Mouse (Mus musculus) brain, embryonic 14.5 days (tissue): ENCODE measurements around the gene Slc26a1. TPM values are rescaled to one million over a fixed set of nuclear protein-coding genes. Genes with fewer than 3 reads are reported as not detected.

Experiments used
- DNase-seq: peaks from one replicate; pipeline ENCODE4 v3.0.0-alpha.2; 2011; ENCODE audit warnings: low read depth
- CTCF ChIP-seq: fragments of 200-500 bp; IDR thresholded peaks from 2 replicates; pipeline ENCODE4 v1.5.1; 2012; ENCODE audit warnings: inconsistent platforms, mild to moderate bottlenecking, moderate library complexity, borderline replicate concordance; ENCODE audit not compliant: insufficient read depth, insufficient read length; ENCODE audit errors: extremely low read depth
- POLR2A ChIP-seq: fragments of 200-500 bp; IDR thresholded peaks from 2 replicates; pipeline ENCODE4 v1.6.1; 2012; ENCODE audit warnings: mild to moderate bottlenecking, inconsistent platforms, borderline replicate concordance; ENCODE audit not compliant: poor library complexity, insufficient read depth, insufficient read length, severe bottlenecking; ENCODE audit errors: extremely low read depth
- polyA plus RNA-seq: library from polyadenylated mRNA; depleted of rRNA; stranded (reverse); fragments of >200 nt; gene quantifications from 2 replicates; pipeline ENCODE4 v1.2.3, GENCODE M21; 2012; rRNA removed

Gene Slc26a1
- polyA plus RNA-seq, 1 experiment: 4.0 TPM

GRCm38 (mm10) chr5:108626050-108626660 lies 49.2 kb downstream of the Slc26a1 start:
- DNase-seq: no peak
- no peak for TF ChIP-seq POLR2A
- TF ChIP-seq CTCF: no peak

- TF ChIP-seq POLR2A (no peak), CTCF (no peak)
These were observed 53.5 kb downstream of the Slc26a1 start for GRCm38 (mm10) chr5:108621870-108622269.

More at GRCm38 (mm10) chr5:108621870-108622269, 53.5 kb downstream of the Slc26a1 start:
- DNase-seq: no peak

Other genes starting within 250 kb of the Slc26a1 start
- gene Atp5k, start 241.1 kb downstream of the Slc26a1 start, polyA plus RNA-seq: 119 and 156 TPM in 2 replicates
- gene Mfsd7a, start 226.7 kb downstream of the Slc26a1 start, polyA plus RNA-seq: 0.55 and 0.60 TPM in 2 replicates
- gene Pcgf3, start 214.3 kb downstream of the Slc26a1 start, polyA plus RNA-seq: 35.9 and 48.4 TPM in 2 replicates
- 10.8 and 31.1 TPM in 2 replicates for gene Cplx1, start 125.5 kb downstream of the Slc26a1 start, polyA plus RNA-seq
- 62.7 and 68.3 TPM in 2 replicates for gene Gak, start 45.8 kb downstream of the Slc26a1 start, polyA plus RNA-seq
- 32.6 and 39.4 TPM in 2 replicates for gene Tmem175, start 45.8 kb downstream of the Slc26a1 start, polyA plus RNA-seq
- 16.3 and 17.6 TPM in 2 replicates for gene Idua, start 15.2 kb downstream of the Slc26a1 start, polyA plus RNA-seq
- 63.9 and 67.7 TPM in 2 replicates for gene Dgkq, start 5.9 kb downstream of the Slc26a1 start, polyA plus RNA-seq
- gene Fgfrl1, start 16.8 kb upstream of the Slc26a1 start, polyA plus RNA-seq: 18.1 and 25.8 TPM in 2 replicates
- gene Rnf212, start 99.4 kb upstream of the Slc26a1 start, polyA plus RNA-seq: 0.09 and 0.26 TPM in 2 replicates
- not detected in 2 replicates for gene Tmed11, start 119.8 kb upstream of the Slc26a1 start, polyA plus RNA-seq
- gene Vmn2r8, start 133.3 kb upstream of the Slc26a1 start, polyA plus RNA-seq: not detected in 2 replicates
- not detected in 2 replicates for gene Vmn2r9, start 177.0 kb upstream of the Slc26a1 start, polyA plus RNA-seq